Mouse (Mus musculus) liver, embryonic 15.5 days (tissue): ENCODE data around the gene Zdhhc21. TPM values are rescaled to one million over a fixed set of nuclear protein-coding genes. Genes with fewer than 3 reads are reported as not detected.

Source experiments
- ATAC-seq: fragments of 200-750 bp; cut with Nextera tagmentation; 2 replicates; pipeline ENCODE4 v1.8.0; 2017; ENCODE audit warnings: moderate number of reproducible peaks, mild to moderate bottlenecking, moderate library complexity; ENCODE audit not compliant: insufficient read depth
- H3K27ac ChIP-seq: fragments of 300-500 bp; sonication (generic); replicated peaks from 2 replicates; pipeline ENCODE4 v1.5.1; 2015; ENCODE audit warnings: mild to moderate bottlenecking, inconsistent platforms
- H3K27me3 ChIP-seq: fragments of 300-500 bp; sonication (generic); 2 replicates; pipeline ENCODE4 v1.6.1; 2015; ENCODE audit warnings: mild to moderate bottlenecking, inconsistent platforms
- H3K36me3 ChIP-seq: fragments of 300-500 bp; sonication (generic); replicated peaks from 2 replicates; pipeline ENCODE4 v1.6.1; 2015; ENCODE audit warnings: moderate library complexity, mild to moderate bottlenecking, inconsistent platforms
- H3K4me1 ChIP-seq: fragments of 300-500 bp; sonication (generic); replicated peaks from 2 replicates; pipeline ENCODE4 v1.6.1; 2015; ENCODE audit warnings: inconsistent platforms
- H3K4me2 ChIP-seq: fragments of 300-500 bp; sonication (generic); 2 replicates; pipeline ENCODE4 v1.6.1; 2015; ENCODE audit warnings: moderate library complexity, mild to moderate bottlenecking, inconsistent platforms
- H3K4me3 ChIP-seq: fragments of 300-500 bp; sonication (generic); replicated peaks from 2 replicates; pipeline ENCODE4 v1.5.1; 2015; ENCODE audit warnings: mild to moderate bottlenecking, inconsistent platforms
- H3K9ac ChIP-seq: fragments of 300-500 bp; sonication (generic); 2 replicates; pipeline ENCODE4 v1.6.1; 2015; ENCODE audit warnings: moderate library complexity, mild to moderate bottlenecking, inconsistent platforms
- H3K9me3 ChIP-seq: fragments of 300-500 bp; sonication (generic); replicated peaks from 2 replicates; pipeline ENCODE4 v1.6.1; 2016; ENCODE audit warnings: inconsistent platforms
- WGBS: fragments of 180-500 bp; shearing (Covaris S2); methylation state at CpG from one replicate; pipeline ENCODE4 v1.1.7; 2015; ENCODE audit warnings: mixed read lengths; ENCODE audit not compliant: insufficient replicate concordance; 5-methylcytosine and 5-hydroxymethylcytosine counted together
- polyA plus RNA-seq: library from polyadenylated mRNA; unstranded; fragments of >200 nt; fragmentation: Nextera tagmentation; extraction: Ambion mirVana; gene quantifications from 2 replicates; pipeline ENCODE4 v1.2.1, GENCODE M21; 2015

Zdhhc21 gene
- polyA plus RNA-seq, 1 experiment from 2014 or later: 2.7 TPM

DNA sequence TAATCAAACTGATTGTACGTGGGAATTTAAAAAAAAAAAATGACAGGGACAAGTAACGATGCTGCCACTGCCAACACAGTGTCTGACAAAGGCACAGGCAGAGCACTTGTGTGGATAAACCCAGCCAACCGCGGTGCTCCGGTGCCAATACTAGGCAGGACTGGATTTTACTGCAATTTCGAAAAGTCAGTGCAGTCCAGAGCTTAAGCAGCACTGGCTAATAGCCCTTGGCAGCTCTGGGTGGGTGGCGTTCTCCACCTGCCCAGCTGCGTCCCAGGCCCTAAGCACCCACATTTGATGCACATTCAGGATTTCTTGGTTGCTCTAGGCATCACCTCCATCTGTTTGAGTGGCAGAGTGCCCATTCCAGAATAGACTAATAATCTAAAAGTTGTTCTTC is 3.6 kb upstream of the Zdhhc21 start:
- WGBS: 74% methylated on average over 8 of the region's 8 CpGs
- Histone ChIP-seq H3K36me3 (no peaks in the 10 kb centered on the region), H3K4me3 (no peak overlapping the region), H3K9ac (no peak overlapping the region), H3K27me3 (no peaks in the 10 kb centered on the region), H3K4me2 (no peak overlapping the region), H3K27ac (no peak overlapping the region), H3K4me1 (peaks cover 13% of the 10 kb centered on the region), H3K9me3 (no peaks in the 10 kb centered on the region)
- ATAC-seq: no peak

DNA sequence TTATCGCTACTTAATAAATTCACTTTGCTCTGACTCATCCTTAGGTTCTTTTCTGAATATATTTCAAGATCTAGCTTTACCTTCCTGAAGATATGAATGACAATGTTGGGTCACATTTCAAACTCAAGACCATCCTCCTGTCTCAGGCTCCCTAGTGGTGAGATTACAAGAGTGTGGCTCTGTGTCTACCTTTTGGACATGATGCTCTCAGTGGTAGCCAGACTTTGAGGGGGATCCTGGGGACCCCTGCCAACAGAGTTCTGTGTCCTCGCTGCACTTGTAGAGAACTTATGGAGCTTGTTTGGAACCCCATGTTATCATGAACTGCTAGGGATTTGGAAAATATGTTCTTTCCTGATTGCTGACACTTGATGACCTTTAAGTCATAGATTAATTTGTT is 1.7 kb upstream of the Zdhhc21 start:
- 70% methylated on average over 2 of the region's 2 CpGs for WGBS
- no peak overlapping the region for H3K9ac ChIP-seq
- ATAC-seq: no peak
- no peaks in the 10 kb centered on the region for H3K9me3 ChIP-seq
- no peaks in the 10 kb centered on the region for H3K36me3 ChIP-seq
- no peak overlapping the region for H3K4me3 ChIP-seq
- peaks cover 15% of the 10 kb centered on the region for H3K4me1 ChIP-seq
- H3K27me3 ChIP-seq: no peaks in the 10 kb centered on the region
- no peak overlapping the region for H3K27ac ChIP-seq
- no peak overlapping the region for H3K4me2 ChIP-seq

DNA sequence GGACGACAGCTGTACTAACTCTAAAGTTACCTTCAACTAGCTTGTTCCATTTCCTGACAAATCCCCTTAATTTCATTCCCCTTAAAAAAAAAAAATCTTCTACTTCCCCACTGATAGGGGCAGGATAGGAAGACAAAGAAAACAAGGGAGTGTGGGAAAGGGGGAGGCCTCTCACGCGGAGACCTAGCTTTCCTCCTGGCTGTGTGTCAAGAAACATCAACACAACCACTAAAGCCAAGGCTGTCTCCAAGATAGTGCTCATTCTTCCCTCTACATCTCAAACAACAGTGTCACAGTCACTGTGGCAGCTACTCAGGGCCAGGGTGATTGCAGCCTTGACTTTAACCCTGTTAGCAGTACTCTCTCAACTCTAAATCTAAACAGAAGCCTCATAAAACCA is 808 bp upstream of the Zdhhc21 start:
- Histone ChIP-seq H3K27ac (no peak overlapping the region), H3K9me3 (no peaks in the 10 kb centered on the region), H3K9ac (no peak overlapping the region), H3K36me3 (no peaks in the 10 kb centered on the region), H3K4me3 (no peak overlapping the region), H3K4me2 (no peak overlapping the region), H3K27me3 (no peaks in the 10 kb centered on the region), H3K4me1 (peaks cover 15% of the 10 kb centered on the region)
- WGBS: 51% methylated on average over 3 of the region's 3 CpGs
- ATAC-seq: no peak

DNA sequence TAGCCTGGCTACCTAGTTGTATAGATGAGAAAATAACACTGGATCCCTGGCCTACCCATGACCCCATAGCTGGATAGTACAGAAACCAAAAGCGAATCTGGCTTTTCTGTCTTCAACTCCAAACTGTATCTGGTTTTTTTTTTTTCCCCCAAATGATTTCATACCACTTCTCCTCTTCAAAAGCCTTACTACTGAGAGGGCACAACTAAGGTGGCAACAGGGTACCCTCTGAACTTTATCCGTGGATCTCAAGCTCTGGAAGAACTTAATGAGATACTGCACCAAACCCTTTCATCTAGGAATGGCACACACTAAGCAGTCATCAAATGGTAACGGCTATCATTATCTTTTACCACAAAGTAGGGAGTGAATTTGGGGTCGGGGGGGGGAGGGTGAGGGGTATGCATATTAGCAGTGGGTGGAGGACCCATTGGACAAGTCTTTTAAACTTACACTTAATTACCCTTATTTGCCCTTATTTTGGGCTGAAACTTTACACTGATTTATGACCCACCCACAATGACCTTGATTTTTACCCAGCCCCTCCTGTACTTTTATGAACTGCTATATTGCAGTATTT is 1.2 kb downstream of the Zdhhc21 start:
- H3K9me3 ChIP-seq: no peaks in the 10 kb centered on the region
- H3K36me3 ChIP-seq: no peaks in the 10 kb centered on the region
- H3K4me2 ChIP-seq: peak overlapping the region; percentile 79
- no peak for ATAC-seq
- H3K9ac ChIP-seq: peak overlapping the region; percentile 69; the same call in 1 of the 2 replicates
- peaks cover 15% of the 10 kb centered on the region for H3K4me1 ChIP-seq
- no peaks in the 10 kb centered on the region for H3K27me3 ChIP-seq
- 21% methylated on average over 4 of the region's 4 CpGs for WGBS
- no peak overlapping the region for H3K27ac ChIP-seq
- peak overlapping the region; percentile 70 for H3K4me3 ChIP-seq

DNA sequence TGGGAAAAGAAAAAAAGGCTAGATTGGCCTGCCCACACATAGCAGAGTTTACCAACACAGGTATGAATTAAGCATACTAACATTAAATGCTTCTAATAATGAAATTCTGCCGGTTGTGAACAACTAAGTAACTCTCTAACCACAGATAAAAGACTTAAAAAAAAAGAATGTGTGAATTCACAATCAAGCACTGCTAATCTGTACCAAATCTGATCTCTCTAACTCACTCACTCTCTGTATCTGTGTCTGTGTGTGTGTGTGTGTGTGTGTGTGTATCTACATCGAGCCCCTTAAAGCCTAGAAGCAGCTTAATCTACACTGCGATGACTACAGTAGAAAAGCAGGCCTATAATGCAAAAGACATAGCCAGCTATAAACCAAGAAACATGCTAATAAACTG is 2.8 kb downstream of the Zdhhc21 start:
- Histone ChIP-seq H3K4me2 (no peak overlapping the region), H3K27me3 (no peaks in the 10 kb centered on the region), H3K4me3 (no peak overlapping the region), H3K27ac (no peak overlapping the region), H3K36me3 (no peaks in the 10 kb centered on the region; the same call in 1 of the 2 replicates), H3K4me1 (peaks cover 15% of the 10 kb centered on the region), H3K9ac (no peak overlapping the region), H3K9me3 (no peaks in the 10 kb centered on the region)
- no peak for ATAC-seq
- 43% methylated on average over 3 of the region's 3 CpGs for WGBS

DNA sequence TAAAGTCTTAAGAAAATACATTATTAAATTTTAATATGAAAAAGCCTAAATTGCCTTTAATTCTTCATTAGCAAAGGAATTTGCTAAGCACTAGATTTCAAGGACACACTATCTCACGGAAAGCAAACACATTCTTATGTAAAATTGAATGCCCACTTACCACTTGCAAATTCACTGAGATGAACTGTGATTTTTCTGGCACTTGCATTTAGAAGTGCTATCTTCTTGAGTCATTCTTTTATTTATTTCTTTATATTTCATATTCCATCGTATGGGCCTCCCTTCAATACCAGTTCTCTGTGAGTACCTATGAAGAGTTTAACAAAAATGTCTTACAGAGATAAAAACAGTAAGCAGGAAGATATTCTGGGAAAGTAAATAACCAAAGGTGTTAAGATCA is 5.9 kb downstream of the Zdhhc21 start:
- H3K4me2 ChIP-seq: no peak overlapping the region
- H3K27me3 ChIP-seq: no peaks in the 10 kb centered on the region
- no peak overlapping the region for H3K27ac ChIP-seq
- H3K4me1 ChIP-seq: peaks cover 13% of the 10 kb centered on the region
- no peak overlapping the region for H3K4me3 ChIP-seq
- 76% methylated on average over 2 of the region's 2 CpGs for WGBS
- H3K9ac ChIP-seq: no peak overlapping the region
- no peaks in the 10 kb centered on the region for H3K9me3 ChIP-seq
- ATAC-seq: no peak
- no peaks in the 10 kb centered on the region; the same call in 1 of the 2 replicates for H3K36me3 ChIP-seq

DNA sequence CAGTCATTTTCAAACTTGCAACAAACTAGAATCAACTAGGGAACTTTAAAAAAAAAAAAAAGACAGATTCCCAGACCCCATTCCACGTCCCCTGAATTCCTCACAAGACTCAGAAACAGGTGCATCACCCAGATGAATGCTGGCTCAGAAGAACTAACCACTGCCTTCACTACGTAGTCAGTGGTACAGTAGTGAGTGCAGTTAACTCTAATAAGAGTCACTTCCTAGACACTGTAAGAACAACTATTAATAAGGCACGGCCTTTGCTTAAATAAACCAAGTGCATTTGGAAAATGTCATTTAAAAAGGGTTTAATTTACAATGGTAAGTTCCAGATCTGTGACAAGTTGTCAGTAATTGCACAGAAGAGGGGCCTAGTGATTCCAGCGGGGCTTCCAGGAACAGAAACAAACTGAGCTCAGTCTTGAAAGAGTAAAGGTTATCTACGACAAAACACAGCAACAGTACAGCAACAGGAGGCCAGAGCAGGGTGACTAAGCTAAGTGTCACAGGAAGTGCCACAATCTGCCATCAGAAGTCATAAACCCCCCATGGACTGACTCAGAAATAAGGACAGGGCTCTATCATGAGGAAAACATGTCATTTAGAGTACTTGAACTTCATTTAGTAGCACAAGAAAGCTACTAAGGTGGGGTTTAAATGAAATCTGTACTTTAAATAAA is 11.1 kb downstream of the Zdhhc21 start:
- Histone ChIP-seq H3K27me3 (no peaks in the 10 kb centered on the region), H3K27ac (0 out of 2 replicates have a peak overlapping the region, but pooled peaks have one; percentile 24), H3K4me1 (peaks cover 10% of the 10 kb centered on the region), H3K4me3 (no peak overlapping the region), H3K4me2 (peak overlapping the region; percentile 15), H3K36me3 (peaks cover 3% of the 10 kb centered on the region; the same call in 1 of the 2 replicates), H3K9ac (no peak overlapping the region), H3K9me3 (no peaks in the 10 kb centered on the region)
- WGBS: 24% methylated on average over 5 of the region's 5 CpGs
- ATAC-seq: peak; percentile 56

DNA sequence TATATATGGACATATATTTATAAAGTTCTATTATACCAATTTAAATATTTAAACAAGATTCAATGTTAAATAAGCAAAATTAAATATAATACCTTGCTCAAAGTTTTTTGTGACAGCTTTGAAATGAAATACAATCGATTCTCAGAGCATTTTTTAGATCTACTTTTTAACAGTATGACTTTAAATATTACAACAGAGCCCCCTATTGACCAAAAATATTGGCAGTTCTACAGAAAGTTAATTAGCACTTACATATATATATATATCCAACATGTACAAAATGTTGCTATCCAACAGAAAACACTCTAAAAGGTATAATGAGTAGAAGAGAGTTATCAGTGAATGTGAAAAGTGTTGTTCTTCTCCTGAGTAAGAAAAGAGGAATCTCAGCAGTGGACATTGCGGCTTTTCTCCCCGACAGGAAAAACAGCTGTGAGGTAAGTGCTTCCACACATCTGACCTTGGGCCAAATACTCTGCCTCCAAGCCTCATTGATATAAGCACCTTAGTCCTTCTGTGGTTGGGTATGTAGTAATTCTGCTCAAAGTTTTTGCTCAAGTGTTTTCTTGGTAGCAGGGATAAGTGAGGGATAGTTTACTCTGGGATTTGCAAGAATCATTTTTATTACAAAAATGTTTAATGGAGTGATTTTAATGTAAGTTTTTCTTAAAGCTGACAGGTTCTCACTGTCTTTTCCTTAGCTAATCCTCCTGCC is 22.1 kb downstream of the Zdhhc21 start:
- H3K9me3 ChIP-seq: no peaks in the 10 kb centered on the region
- peaks cover 6% of the 10 kb centered on the region; the same call in 1 of the 2 replicates for H3K36me3 ChIP-seq
- no peaks in the 10 kb centered on the region for H3K4me1 ChIP-seq
- H3K4me3 ChIP-seq: no peak overlapping the region
- no peak overlapping the region for H3K9ac ChIP-seq
- 69% methylated on average over 3 of the region's 3 CpGs for WGBS
- H3K4me2 ChIP-seq: no peak overlapping the region
- no peaks in the 10 kb centered on the region for H3K27me3 ChIP-seq
- ATAC-seq: no peak
- H3K27ac ChIP-seq: no peak overlapping the region

DNA sequence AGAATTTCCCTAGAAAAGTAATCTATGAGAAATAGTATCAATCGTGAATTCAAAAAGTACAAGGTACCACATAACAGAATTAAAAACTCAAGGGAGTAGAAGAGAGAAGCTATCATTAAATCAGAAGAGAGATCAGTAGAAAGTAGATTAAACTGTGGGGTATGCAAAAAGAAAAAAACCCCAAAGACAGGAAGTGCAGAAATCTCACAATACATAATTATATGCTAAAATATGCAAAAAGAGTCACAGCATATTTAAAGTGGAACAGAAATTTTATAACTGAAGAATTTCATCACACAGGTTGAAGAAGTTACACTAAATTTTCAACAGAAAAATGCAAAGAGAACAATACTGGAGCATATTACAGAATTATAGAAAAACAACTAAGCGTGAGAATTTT is 28.6 kb downstream of the Zdhhc21 start:
- H3K9ac ChIP-seq: no peak overlapping the region
- no peaks in the 10 kb centered on the region for H3K27me3 ChIP-seq
- H3K27ac ChIP-seq: no peak overlapping the region
- H3K4me1 ChIP-seq: no peaks in the 10 kb centered on the region
- 0 out of 2 replicates have a peak, but pooled peaks cover 8% of the 10 kb centered on the region for H3K36me3 ChIP-seq
- no peak overlapping the region for H3K4me3 ChIP-seq
- H3K9me3 ChIP-seq: no peaks in the 10 kb centered on the region
- WGBS: 72% methylated on average over 2 of the region's 2 CpGs
- no peak for ATAC-seq
- no peak overlapping the region for H3K4me2 ChIP-seq

DNA sequence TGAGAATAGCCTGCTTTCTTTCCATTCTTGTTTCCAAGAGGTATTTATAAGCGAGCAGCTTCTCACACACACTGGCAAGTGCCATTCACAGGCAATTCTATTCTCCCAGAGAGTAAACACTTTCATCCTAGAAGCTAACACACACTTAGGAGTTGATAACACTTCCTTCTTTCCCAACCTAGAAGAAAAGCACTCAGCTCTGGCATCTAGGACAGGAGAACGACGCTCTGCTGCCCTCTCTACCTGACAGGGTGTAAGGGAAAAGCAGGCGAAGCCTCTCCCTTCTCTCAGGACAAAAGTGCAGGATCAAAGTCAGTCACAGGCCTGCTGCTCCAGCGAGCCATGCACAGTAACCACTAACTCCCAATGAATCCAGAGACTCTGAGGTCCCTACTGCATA is 30.3 kb downstream of the Zdhhc21 start:
- Histone ChIP-seq H3K4me1 (no peaks in the 10 kb centered on the region), H3K27me3 (no peaks in the 10 kb centered on the region), H3K27ac (no peak overlapping the region), H3K4me2 (no peak overlapping the region), H3K36me3 (0 out of 2 replicates have a peak, but pooled peaks cover 5% of the 10 kb centered on the region), H3K9ac (no peak overlapping the region), H3K4me3 (no peak overlapping the region), H3K9me3 (no peaks in the 10 kb centered on the region)
- WGBS: 61% methylated on average over 5 of the region's 5 CpGs
- ATAC-seq: no peak

DNA sequence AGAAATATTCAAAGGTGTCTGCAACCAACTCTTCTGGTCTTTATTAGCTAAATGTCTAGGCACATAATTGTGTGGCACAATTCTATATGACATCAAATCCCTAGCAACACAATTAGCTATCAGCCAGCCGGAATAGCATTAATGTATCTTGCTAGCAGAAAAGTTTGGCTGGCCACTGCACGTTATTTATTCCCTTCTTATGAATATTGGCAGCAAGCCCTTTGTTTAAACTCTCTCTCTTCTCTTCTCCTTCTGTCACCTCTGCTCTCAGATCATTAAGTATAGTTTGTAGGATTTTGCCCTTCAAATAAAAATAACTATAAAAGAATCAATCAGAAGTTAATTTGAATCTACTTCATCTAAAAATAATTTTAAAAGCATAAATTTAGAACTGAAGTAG is 32.8 kb downstream of the Zdhhc21 start:
- Histone ChIP-seq H3K9me3 (no peaks in the 10 kb centered on the region), H3K36me3 (0 out of 2 replicates have a peak, but pooled peaks cover 5% of the 10 kb centered on the region), H3K4me1 (no peaks in the 10 kb centered on the region), H3K27ac (no peak overlapping the region), H3K27me3 (no peaks in the 10 kb centered on the region), H3K9ac (no peak overlapping the region), H3K4me3 (no peak overlapping the region), H3K4me2 (no peak overlapping the region)
- WGBS: 66% methylated on average over 2 of the region's 2 CpGs
- no peak for ATAC-seq
